Mouse (Mus musculus) limb, embryonic 14.5 days (tissue): ENCODE data around the gene Ccdc171. TPM values are rescaled to one million over a fixed set of nuclear protein-coding genes. Genes with fewer than 3 reads are reported as not detected.

Experiments
- ATAC-seq: fragments of 200-750 bp; cut with Nextera tagmentation; 2 replicates; pipeline ENCODE4 v1.8.0; 2017; ENCODE audit warnings: low read depth, moderate number of reproducible peaks, moderate TSS enrichment; ENCODE audit not compliant: low FRiP score
- DNase-seq: peaks from one replicate; pipeline ENCODE4 v3.0.0-alpha.2; 2015; ENCODE audit warnings: low spot score
- H3K27ac ChIP-seq: fragments of 300-500 bp; sonication (generic); replicated peaks from 2 replicates; pipeline ENCODE4 v1.5.1; 2014; ENCODE audit warnings: low read depth, mild to moderate bottlenecking, low read length, moderate library complexity, mixed read lengths
- H3K27me3 ChIP-seq: fragments of 300-500 bp; sonication (generic); 2 replicates; pipeline ENCODE4 v1.6.1; 2014; ENCODE audit warnings: low read length, mixed read lengths; ENCODE audit not compliant: control insufficient read depth, insufficient read depth
- H3K36me3 ChIP-seq: fragments of 300-500 bp; sonication (generic); 2 replicates; pipeline ENCODE4 v1.6.1; 2014; ENCODE audit warnings: mild to moderate bottlenecking, low read length, moderate library complexity, mixed read lengths; ENCODE audit not compliant: control insufficient read depth, insufficient read depth
- H3K4me1 ChIP-seq: fragments of 300-500 bp; sonication (generic); 2 replicates; pipeline ENCODE4 v1.6.1; 2014; ENCODE audit warnings: antibody characterized with exemption, low read length, mixed read lengths; ENCODE audit not compliant: control insufficient read depth, insufficient read depth
- H3K4me2 ChIP-seq: fragments of 300-500 bp; sonication (generic); replicated peaks from 2 replicates; pipeline ENCODE4 v1.6.1; 2014; ENCODE audit warnings: low read depth, mild to moderate bottlenecking, low read length, moderate library complexity; ENCODE audit not compliant: severe bottlenecking
- H3K4me3 ChIP-seq: fragments of 300-500 bp; sonication (generic); replicated peaks from 2 replicates; pipeline ENCODE4 v1.5.1; 2014; ENCODE audit warnings: low read length
- H3K9ac ChIP-seq: fragments of 300-500 bp; sonication (generic); 2 replicates; pipeline ENCODE4 v1.6.1; 2014; ENCODE audit warnings: mild to moderate bottlenecking, low read depth, low read length, moderate library complexity; ENCODE audit not compliant: severe bottlenecking
- H3K9me3 ChIP-seq: fragments of 300-500 bp; sonication (generic); 2 replicates; pipeline ENCODE4 v1.6.1; 2016; ENCODE audit warnings: low read length; ENCODE audit not compliant: control insufficient read depth
- POLR2A ChIP-seq: fragments of 200-500 bp; IDR thresholded peaks from 2 replicates; pipeline ENCODE4 v1.8.0; 2012; ENCODE audit warnings: inconsistent platforms, mild to moderate bottlenecking, moderate library complexity, borderline replicate concordance; ENCODE audit not compliant: insufficient read depth, insufficient read length; ENCODE audit errors: extremely low read depth
- WGBS: fragments of 180-500 bp; shearing (Covaris S2); extraction: QIAGEN DNeasy Blood & Tissue Kit; methylation state at CpG from one replicate; pipeline ENCODE4 v1.1.7; 2014; 5-methylcytosine and 5-hydroxymethylcytosine counted together
- polyA plus RNA-seq, 2 experiments: library from polyadenylated mRNA; depleted of rRNA in 1 of 2; stranded (reverse) in 1 of 2; unstranded in 1 of 2; fragments of >200 nt; fragmentation: Nextera tagmentation in 1 of 2; extraction: Ambion mirVana in 1 of 2; gene quantifications; 2 replicates each; pipeline versions ENCODE4 v1.2.1 to v1.2.3; 2012 to 2014

The Ccdc171 gene
- polyA plus RNA-seq, 2 experiments, result 4.1 to 5.0 TPM

GRCm38 (mm10) chr4:83716996-83717395, 191.7 kb downstream of the Ccdc171 start:
- no peak for TF ChIP-seq POLR2A
- no peak overlapping the region for H3K27ac ChIP-seq
- no peak for DNase-seq
- 70% methylated on average over 1 of the region's 1 CpGs for WGBS
- no peaks in the 10 kb centered on the region for H3K27me3 ChIP-seq
- no peak overlapping the region for H3K4me3 ChIP-seq
- no peak for ATAC-seq
- H3K4me2 ChIP-seq, result no peak overlapping the region
- no peaks in the 10 kb centered on the region for H3K4me1 ChIP-seq
- no peak overlapping the region for H3K9ac ChIP-seq
- H3K9me3 ChIP-seq, result no peaks in the 10 kb centered on the region
- H3K36me3 ChIP-seq, result no peaks in the 10 kb centered on the region

- H3K4me3 ChIP-seq, result no peak overlapping the region
- H3K4me1 ChIP-seq, result no peaks in the 10 kb centered on the region
- no peaks in the 10 kb centered on the region for H3K27me3 ChIP-seq
- H3K4me2 ChIP-seq, result no peak overlapping the region
- no peak for TF ChIP-seq POLR2A
- no peak overlapping the region for H3K27ac ChIP-seq
- 35% methylated on average over 11 of the region's 11 CpGs for WGBS
- ATAC-seq, result no peak
- no peaks in the 10 kb centered on the region for H3K9me3 ChIP-seq
- H3K36me3 ChIP-seq, result no peaks in the 10 kb centered on the region
- H3K9ac ChIP-seq, result no peak overlapping the region
- DNase-seq, result no peak
Observed at GRCm38 (mm10) chr4:83719816-83720215, 194.5 kb downstream of the Ccdc171 start.

GRCm38 (mm10) chr4:83725136-83725535, 199.8 kb downstream of the Ccdc171 start:
- DNase-seq, result no peak
- H3K36me3 ChIP-seq, result no peaks in the 10 kb centered on the region
- no peak overlapping the region for H3K9ac ChIP-seq
- H3K27ac ChIP-seq, result no peak overlapping the region
- no peaks in the 10 kb centered on the region for H3K4me1 ChIP-seq
- no peak for TF ChIP-seq POLR2A
- 4% methylated on average over 2 of the region's 2 CpGs for WGBS
- H3K4me3 ChIP-seq, result no peak overlapping the region
- no peaks in the 10 kb centered on the region for H3K27me3 ChIP-seq
- ATAC-seq, result no peak
- no peaks in the 10 kb centered on the region for H3K9me3 ChIP-seq
- no peak overlapping the region for H3K4me2 ChIP-seq

GRCm38 (mm10) chr4:83739137-83739890, 214.0 kb downstream of the Ccdc171 start:
- H3K36me3 ChIP-seq, result no peaks in the 10 kb centered on the region
- no peaks in the 10 kb centered on the region for H3K27me3 ChIP-seq
- TF ChIP-seq POLR2A, result no peak
- 44% methylated on average over 9 of the region's 9 CpGs for WGBS
- H3K4me1 ChIP-seq, result peaks cover 4% of the 10 kb centered on the region; the same call in 1 of the 2 replicates
- no peak overlapping the region for H3K4me2 ChIP-seq
- H3K27ac ChIP-seq, result no peak overlapping the region
- H3K4me3 ChIP-seq, result no peak overlapping the region
- H3K9me3 ChIP-seq, result no peaks in the 10 kb centered on the region
- H3K9ac ChIP-seq, result no peak overlapping the region
- DNase-seq, result no peak
- ATAC-seq, result no peak

- no peaks in the 10 kb centered on the region for H3K36me3 ChIP-seq
- H3K27ac ChIP-seq, result no peak overlapping the region
- no peak for TF ChIP-seq POLR2A
- DNase-seq, result no peak
- no peak for ATAC-seq
- 36% methylated on average over 4 of the region's 4 CpGs for WGBS
- H3K9ac ChIP-seq, result no peak overlapping the region
- H3K4me2 ChIP-seq, result no peak overlapping the region
- H3K9me3 ChIP-seq, result no peaks in the 10 kb centered on the region
- H3K4me3 ChIP-seq, result no peak overlapping the region
- no peaks in the 10 kb centered on the region for H3K27me3 ChIP-seq
- peaks cover 4% of the 10 kb centered on the region; the same call in 1 of the 2 replicates for H3K4me1 ChIP-seq
Observed at GRCm38 (mm10) chr4:83739891-83740277, 214.5 kb downstream of the Ccdc171 start.
